ENCODE assay signal across 24 mouse cellular contexts in the genomic region with DNA sequence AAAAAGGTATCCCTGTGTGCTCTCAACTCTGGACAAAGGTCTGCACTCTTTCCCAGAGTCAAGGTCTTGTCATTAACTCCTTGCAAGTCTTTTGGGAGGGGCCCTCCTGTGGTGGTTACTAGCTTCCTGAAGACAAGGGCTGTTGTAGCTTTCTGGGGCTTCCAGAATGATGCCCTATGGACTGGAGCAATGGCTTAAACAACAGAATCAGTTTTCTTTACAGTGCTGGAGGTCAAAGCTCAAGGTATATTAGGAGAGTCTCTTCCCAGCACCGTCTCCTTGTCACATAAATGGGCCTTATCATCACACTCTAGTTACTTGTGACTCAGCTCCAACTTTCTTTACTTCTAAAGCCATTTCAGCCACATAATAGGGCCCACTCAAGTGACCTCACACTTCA.
DNase-seq lines count a peak whose midpoint lies in the region; ATAC-seq and TF ChIP-seq lines count a peak whose summit lies in the region.
"Had no signal": no experiment of that assay in that cellular context is flagged by ENCODE, and none has a peak within 500 bp of the region (broad histone marks: within the 10 kb centered on the region; RNA-seq: fewer than 3 reads in every experiment).

No protein-coding gene starts in this region.

- no peak overlapping the region for H3K9ac ChIP-seq in forebrain, embryonic 11.5 days (ENCODE audit: low read length)
- H3K9ac ChIP-seq in intestine, embryonic 15.5 days, result no peak overlapping the region
- H3K9ac ChIP-seq in intestine, postnatal 0 days (ENCODE audit: low read depth, low read length), result no peak overlapping the region
- no peak overlapping the region for H3K9ac ChIP-seq in heart, adult 2 months (ENCODE audit: low read depth, low read length)
- H3K9ac ChIP-seq: embryonic facial prominence, embryonic 12.5 days; forebrain, embryonic 13.5 days; forebrain, embryonic 15.5 days; forebrain, postnatal 0 days had no signal

- no peaks in the 10 kb centered on the region for H3K9me3 ChIP-seq in forebrain, embryonic 10.5 days
- H3K9me3 ChIP-seq in forebrain, embryonic 11.5 days (ENCODE audit: control insufficient read depth, low read length), result no peaks in the 10 kb centered on the region
- H3K9me3 ChIP-seq in intestine, embryonic 15.5 days, result no peaks in the 10 kb centered on the region
- no peaks in the 10 kb centered on the region for H3K9me3 ChIP-seq in intestine, postnatal 0 days (ENCODE audit: control insufficient read depth)
- H3K9me3 ChIP-seq: embryonic facial prominence, embryonic 10.5 days; embryonic facial prominence, embryonic 12.5 days; forebrain, embryonic 13.5 days; forebrain, embryonic 15.5 days had no signal

- no peak for TF ChIP-seq EP300 in heart, adult 2 months (IDR thresholded peaks at IDR 0.05; ENCODE audit: insufficient read depth, low read depth, low read length)

- no peak for TF ChIP-seq POLR2A in heart, adult 2 months (IDR thresholded peaks at IDR 0.05; ENCODE audit: insufficient read depth, low read depth, low read length)

- no peak for TF ChIP-seq CTCF in intestine, postnatal 0 days (IDR thresholded peaks at IDR 0.05; ENCODE audit: low read depth)
- no peak for TF ChIP-seq CTCF in heart, adult 2 months (IDR thresholded peaks at IDR 0.05)

- no peak for ATAC-seq in forebrain, embryonic 11.5 days (replicated peaks; ENCODE audit: low FRiP score)
- ATAC-seq in intestine, embryonic 15.5 days, result peak; percentile 81
- ATAC-seq in intestine, postnatal 0 days, result peak; percentile 53; the same call in 1 of the 2 replicates
- no peak for ATAC-seq in monocyte, adult 5-6 weeks (replicated peaks; ENCODE audit: insufficient number of reproducible peaks, low FRiP score, low TSS enrichment, poor library complexity, severe bottlenecking)
- ATAC-seq: activated CD4-positive, CD25-positive, alpha-beta regulatory T cell, adult 4 months; CD4-positive, CD25-positive, alpha-beta regulatory T cell, adult 4 months; forebrain, embryonic 13.5 days; forebrain, embryonic 15.5 days; forebrain, postnatal 0 days; Patski had no signal

- DNase-seq in forebrain, embryonic 10.5 days (ENCODE audit: extremely low spot score, low spot score), result no peak
- no peak for DNase-seq in forebrain, embryonic 11.5 days (ENCODE audit: low spot score)
- no peak for DNase-seq in heart, adult 2 months
- DNase-seq: adrenal gland, adult 8-10 months; adrenal gland, postnatal 14 days; adrenal gland, postnatal 36 days; B cell, adult 2 months; cerebellum, adult 11-12 months; cerebellum, adult 2 months; cerebellum, adult 9-10 months; cerebellum, postnatal 25 days; forebrain, postnatal 0 days had no signal

- H3K27ac ChIP-seq in forebrain, embryonic 10.5 days, result 0 out of 2 replicates have a peak overlapping the region, but pooled peaks have one; percentile 44
- H3K27ac ChIP-seq in forebrain, embryonic 11.5 days (ENCODE audit: low read depth, low read length), result no peak overlapping the region
- H3K27ac ChIP-seq in intestine, embryonic 15.5 days, result no peak overlapping the region
- no peak overlapping the region for H3K27ac ChIP-seq in intestine, postnatal 0 days (ENCODE audit: low read depth, low read length)
- H3K27ac ChIP-seq in heart, adult 2 months, result no peak overlapping the region
- H3K27ac ChIP-seq: embryonic facial prominence, embryonic 10.5 days; embryonic facial prominence, embryonic 12.5 days; forebrain, embryonic 13.5 days; forebrain, embryonic 15.5 days had no signal

- H3K4me1 ChIP-seq in forebrain, embryonic 10.5 days, result peaks cover 15% of the 10 kb centered on the region
- H3K4me1 ChIP-seq in forebrain, embryonic 11.5 days (replicated peaks; ENCODE audit: control insufficient read depth, insufficient read depth, low read length), result no peaks in the 10 kb centered on the region
- H3K4me1 ChIP-seq in intestine, embryonic 15.5 days (replicated peaks), result no peaks in the 10 kb centered on the region
- no peaks in the 10 kb centered on the region for H3K4me1 ChIP-seq in intestine, postnatal 0 days (replicated peaks; ENCODE audit: control insufficient read depth, insufficient read depth, low read length)
- no peaks in the 10 kb centered on the region for H3K4me1 ChIP-seq in heart, adult 2 months (ENCODE audit: control insufficient read depth, insufficient read depth, low read length)
- H3K4me1 ChIP-seq: embryonic facial prominence, embryonic 12.5 days; forebrain, embryonic 13.5 days had no signal

- H3K27me3 ChIP-seq in forebrain, embryonic 10.5 days (ENCODE audit: poor library complexity, severe bottlenecking), result no peaks in the 10 kb centered on the region
- H3K27me3 ChIP-seq in forebrain, embryonic 11.5 days (ENCODE audit: control insufficient read depth, insufficient read depth, low read length), result no peaks in the 10 kb centered on the region
- H3K27me3 ChIP-seq in intestine, embryonic 15.5 days (replicated peaks), result no peaks in the 10 kb centered on the region
- no peaks in the 10 kb centered on the region for H3K27me3 ChIP-seq in intestine, postnatal 0 days (replicated peaks; ENCODE audit: control insufficient read depth, insufficient read depth, low read length)
- no peaks in the 10 kb centered on the region for H3K27me3 ChIP-seq in heart, adult 2 months (ENCODE audit: control insufficient read depth, insufficient read depth, low read length)
- H3K27me3 ChIP-seq: CH12.LX; embryonic facial prominence, embryonic 12.5 days; forebrain, embryonic 13.5 days; forebrain, embryonic 15.5 days; Patski had no signal

- intact Hi-C loops in heart, adult 2 months (cut with DNase I), result no loop called here

- H3K4me3 ChIP-seq in forebrain, embryonic 10.5 days, result no peak overlapping the region
- no peak overlapping the region for H3K4me3 ChIP-seq in forebrain, embryonic 11.5 days (ENCODE audit: low read depth, low read length)
- no peak overlapping the region for H3K4me3 ChIP-seq in intestine, embryonic 15.5 days (replicated peaks)
- H3K4me3 ChIP-seq in intestine, postnatal 0 days (ENCODE audit: low read depth, low read length), result no peak overlapping the region
- H3K4me3 ChIP-seq in heart, adult 2 months, result no peak overlapping the region
- H3K4me3 ChIP-seq: embryonic facial prominence, embryonic 10.5 days; embryonic facial prominence, embryonic 12.5 days; forebrain, embryonic 13.5 days; forebrain, embryonic 15.5 days had no signal

- 70% methylated on average over 1 of the region's 1 CpGs for WGBS in forebrain, embryonic 10.5 days
- 60% methylated on average over 1 of the region's 1 CpGs for WGBS in forebrain, embryonic 11.5 days
- 38% methylated on average over 1 of the region's 1 CpGs for WGBS in intestine, embryonic 15.5 days
- 25% methylated on average over 1 of the region's 1 CpGs for WGBS in intestine, postnatal 0 days
- 38% methylated on average over 1 of the region's 1 CpGs for WGBS in heart, adult 2 months

- H3K79me2 ChIP-seq in heart, adult 2 months (replicated peaks; ENCODE audit: control insufficient read depth, insufficient read depth, low read length), result no peaks in the 10 kb centered on the region

- no peaks in the 10 kb centered on the region for H3K36me3 ChIP-seq in forebrain, embryonic 10.5 days (replicated peaks)
- no peaks in the 10 kb centered on the region for H3K36me3 ChIP-seq in forebrain, embryonic 11.5 days (ENCODE audit: control insufficient read depth, insufficient read depth, low read length)
- H3K36me3 ChIP-seq in intestine, embryonic 15.5 days, result no peaks in the 10 kb centered on the region
- no peaks in the 10 kb centered on the region for H3K36me3 ChIP-seq in intestine, postnatal 0 days (ENCODE audit: control insufficient read depth, insufficient read depth)
- H3K36me3 ChIP-seq in heart, adult 2 months (ENCODE audit: control insufficient read depth, insufficient read depth, low read length), result no peaks in the 10 kb centered on the region
- H3K36me3 ChIP-seq: embryonic facial prominence, embryonic 10.5 days; embryonic facial prominence, embryonic 12.5 days; forebrain, embryonic 15.5 days; G1E had no signal

- H3K4me2 ChIP-seq in forebrain, embryonic 11.5 days (ENCODE audit: low read depth, low read length, severe bottlenecking), result no peak overlapping the region
- no peak overlapping the region for H3K4me2 ChIP-seq in intestine, embryonic 15.5 days (replicated peaks)
- H3K4me2 ChIP-seq in intestine, postnatal 0 days (replicated peaks; ENCODE audit: low read depth), result no peak overlapping the region
- H3K4me2 ChIP-seq: embryonic facial prominence, embryonic 12.5 days; forebrain, embryonic 13.5 days; forebrain, embryonic 15.5 days had no signal

Comparison
In these comparisons a context has a peak if more than half of its experiments do, and no peak if none do; other contexts are left out.
1. ATAC-seq: peak in intestine, embryonic 15.5 days (single experiment) and intestine, postnatal 0 days (single experiment); none in forebrain, embryonic 11.5 days (single experiment) and monocyte, adult 5-6 weeks (single experiment).